Mouse (Mus musculus): ENCODE results near the gene Chchd2.
"Not testable (repeated sequence)": the region's sequence is repeated elsewhere in the genome, so short reads cannot be mapped to it uniquely, and the experiment has no call there.

DNA sequence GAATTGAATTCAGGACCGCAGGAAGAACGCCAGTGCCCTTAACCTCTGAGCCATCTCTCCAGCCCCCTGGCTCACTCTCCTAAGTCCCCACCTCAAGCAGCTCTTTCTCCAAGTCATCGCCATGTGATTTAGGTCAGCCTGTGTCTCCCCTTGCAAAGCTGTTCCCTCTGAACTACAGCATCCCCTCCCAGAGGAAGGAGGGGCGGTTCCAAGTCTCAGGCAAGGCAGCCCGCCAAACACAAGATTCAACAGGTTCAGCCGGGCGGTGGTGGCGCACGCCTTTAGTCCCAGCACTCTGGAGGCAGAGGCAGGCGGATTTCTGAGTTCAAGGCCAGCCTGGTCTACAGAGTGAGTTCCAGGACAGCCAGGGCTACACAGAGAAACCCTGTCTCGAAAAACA, 28.2 kb upstream of the Chchd2 start:
- TF ChIP-seq CTCF (IDR thresholded peaks at IDR 0.05; ENCODE audit: control insufficient read depth, insufficient read depth, insufficient replicate concordance, low read depth, low read length); POLR2A (IDR thresholded peaks at IDR 0.05; ENCODE audit: control insufficient read depth, low read depth, low read length): not testable (repeated sequence)

All from testis, adult 2 months (tissue).